Mouse (Mus musculus): ENCODE results near the gene Sult6b2. TPM values are rescaled to one million over a fixed set of nuclear protein-coding genes. Genes with fewer than 3 reads are reported as not detected.

Gene Sult6b2
- polyA plus RNA-seq (2017; shearing (Covaris generic)) = under 1 TPM; 0.28 to 0.58 TPM

DNA sequence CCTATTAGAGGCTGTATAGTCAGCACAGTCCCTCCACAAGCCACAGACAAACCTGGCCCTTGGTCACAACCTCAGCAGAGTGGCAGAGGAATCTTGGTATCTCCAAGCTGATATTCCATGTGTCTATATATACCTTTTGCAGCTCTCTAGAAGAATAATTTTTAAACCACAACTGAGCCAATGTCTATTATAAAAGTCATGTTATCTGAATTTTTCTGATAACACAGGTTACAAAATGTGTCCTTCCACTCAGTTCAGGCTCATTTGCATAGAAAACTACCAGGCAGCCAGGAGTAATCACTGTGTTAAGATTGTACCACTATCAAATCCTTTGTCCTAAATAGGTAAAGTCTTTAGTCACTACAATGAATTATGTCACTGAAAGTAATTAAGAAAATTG, at the start of gene Sult6b2:
Gene Sult6b2, minus strand, starts transcription at position 101 of the 400 bp plus-strand sequence.

DNA sequence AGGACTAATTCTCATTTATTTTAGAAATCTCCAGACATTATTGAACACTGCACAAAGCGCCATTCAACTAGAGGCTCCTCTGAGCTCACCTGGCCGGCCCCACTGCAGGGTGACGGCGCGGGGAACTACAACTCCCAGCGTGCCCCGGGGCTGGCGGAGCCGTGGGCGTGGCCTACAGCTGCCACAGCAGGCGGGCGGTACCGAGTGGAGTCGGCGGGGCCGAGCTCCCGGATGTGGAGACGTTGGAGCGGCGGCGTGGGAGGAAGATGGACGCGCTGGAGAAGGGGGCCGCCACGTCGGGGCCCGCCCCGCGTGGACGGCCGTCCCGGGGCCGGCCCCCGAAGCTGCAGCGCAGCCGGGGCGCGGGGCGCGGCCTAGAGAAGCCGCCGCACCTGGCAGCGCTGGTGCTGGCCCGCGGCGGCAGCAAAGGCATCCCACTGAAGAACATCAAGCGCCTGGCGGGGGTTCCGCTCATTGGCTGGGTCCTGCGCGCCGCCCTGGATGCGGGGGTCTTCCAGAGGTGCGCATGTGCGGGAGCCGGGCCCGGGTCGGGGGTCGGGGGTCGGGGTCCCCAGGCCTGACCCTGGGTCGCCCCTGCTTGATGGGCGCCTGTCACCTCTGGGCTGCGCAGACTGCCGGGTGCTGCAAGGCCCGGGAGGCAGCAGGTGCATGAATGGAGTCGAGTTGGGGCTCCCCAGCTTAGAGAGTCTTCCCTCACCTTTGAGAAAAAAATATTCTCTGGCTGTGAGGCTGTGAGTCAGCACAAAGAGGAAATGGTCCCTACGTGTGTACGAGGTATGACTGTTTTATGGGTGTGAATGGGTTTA, 47.6 kb downstream of the Sult6b2 start, which contains the start of gene Cmas:
Gene Cmas, plus strand, starts transcription at position 180 of the 827 bp plus-strand sequence.

Other genes starting within 250 kb of the Sult6b2 start
- 1 to 10 TPM in 1 of 2 experiments, under 1 TPM in 1; 0.11 to 1.4 TPM for gene Kcnj8, start 232.9 kb downstream of the Sult6b2 start, polyA plus RNA-seq (2017; shearing (Covaris generic))
- under 1 TPM; 0.06 to 0.20 TPM for gene Abcc9, start 102.2 kb downstream of the Sult6b2 start, polyA plus RNA-seq (2017; shearing (Covaris generic))
- gene Cmas, start 47.8 kb downstream of the Sult6b2 start, polyA plus RNA-seq (2017; shearing (Covaris generic)) = 10 to 100 TPM; 76.5 to 82.7 TPM
- gene St8sia1, start 159.9 kb upstream of the Sult6b2 start, polyA plus RNA-seq (2017; shearing (Covaris generic)) = 10 to 100 TPM; 11.7 to 16.9 TPM